Mouse (Mus musculus) limb, embryonic 12.5 days (tissue): ENCODE measurements around the gene Olfr1323. TPM values are rescaled to one million over a fixed set of nuclear protein-coding genes. Genes with fewer than 3 reads are reported as not detected.

Experiments used
- ATAC-seq: fragments of 200-750 bp; cut with Nextera tagmentation; 2 replicates; pipeline ENCODE4 v1.8.0; 2017; ENCODE audit warnings: low read depth, moderate TSS enrichment; ENCODE audit not compliant: insufficient number of reproducible peaks, insufficient read depth, low FRiP score, low TSS enrichment
- H3K27ac ChIP-seq: fragments of 300-500 bp; sonication (generic); 2 replicates; pipeline ENCODE4 v1.5.1; 2016; ENCODE audit warnings: mild to moderate bottlenecking, moderate library complexity
- H3K27me3 ChIP-seq: fragments of 300-500 bp; sonication (generic); 2 replicates; pipeline ENCODE4 v1.6.1; 2016; ENCODE audit warnings: mild to moderate bottlenecking, moderate library complexity
- H3K36me3 ChIP-seq: fragments of 300-500 bp; sonication (generic); 2 replicates; pipeline ENCODE4 v1.6.1; 2016; ENCODE audit warnings: mild to moderate bottlenecking, moderate library complexity
- H3K4me1 ChIP-seq: fragments of 300-500 bp; sonication (generic); replicated peaks from 2 replicates; pipeline ENCODE4 v1.6.1; 2016
- H3K4me2 ChIP-seq: fragments of 300-500 bp; sonication (generic); 2 replicates; pipeline ENCODE4 v1.6.1; 2016; ENCODE audit warnings: mild to moderate bottlenecking, moderate library complexity
- H3K4me3 ChIP-seq: fragments of 300-500 bp; sonication (generic); replicated peaks from 2 replicates; pipeline ENCODE4 v1.5.1; 2016; ENCODE audit warnings: mild to moderate bottlenecking
- H3K9ac ChIP-seq: fragments of 300-500 bp; sonication (generic); replicated peaks from 2 replicates; pipeline ENCODE4 v1.6.1; 2016; ENCODE audit warnings: mild to moderate bottlenecking, moderate library complexity
- H3K9me3 ChIP-seq: fragments of 300-500 bp; sonication (generic); 2 replicates; pipeline ENCODE4 v1.6.1; 2016; ENCODE audit warnings: mild to moderate bottlenecking, moderate library complexity
- WGBS: fragments of 180-500 bp; shearing (Covaris S2); methylation state at CpG from one replicate; pipeline ENCODE4 v1.1.7; 2016; 5-methylcytosine and 5-hydroxymethylcytosine counted together
- polyA plus RNA-seq: library from polyadenylated mRNA; unstranded; fragments of >200 nt; fragmentation: Nextera tagmentation; extraction: Ambion mirVana; gene quantifications from 2 replicates; pipeline ENCODE4 v1.2.1, GENCODE M21; 2016

Olfr1323 gene
- not detected in 2 replicates for polyA plus RNA-seq

- H3K4me1 ChIP-seq = no peaks in the 10 kb centered on the region
- no peaks in the 10 kb centered on the region for H3K36me3 ChIP-seq
- no peak within 1 kb of the TSS for H3K27ac ChIP-seq
- whole genome bisulfite sequencing = 70% methylated on average over 1 of the region's 1 CpGs
- no peak within 1 kb of the TSS for H3K9ac ChIP-seq
- no peak for ATAC-seq
- H3K4me3 ChIP-seq = no peak within 1 kb of the TSS
- H3K4me2 ChIP-seq = no peak within 1 kb of the TSS
- H3K9me3 ChIP-seq = no peaks in the 10 kb centered on the region
- no peaks in the 10 kb centered on the region for H3K27me3 ChIP-seq
Observed at GRCm38 (mm10) chrX:50019259-50019658, at the start of gene Olfr1323. TSS of gene Olfr1323 (minus strand) at chrX:50019359.

- Histone ChIP-seq H3K27ac (no peak overlapping the region), H3K4me1 (no peaks in the 10 kb centered on the region), H3K36me3 (no peaks in the 10 kb centered on the region), H3K4me3 (no peak overlapping the region), H3K27me3 (no peaks in the 10 kb centered on the region), H3K4me2 (no peak overlapping the region), H3K9ac (no peak overlapping the region), H3K9me3 (no peaks in the 10 kb centered on the region)
- no peak for ATAC-seq
- WGBS = 50% methylated on average over 4 of the region's 4 CpGs
Observed at GRCm38 (mm10) chrX:50012242-50012641, 6.9 kb downstream of the Olfr1323 start.

Other genes starting within 250 kb of the Olfr1323 start
- 1.3 and 1.9 TPM in 2 replicates for gene Igsf1, start 221.6 kb downstream of the Olfr1323 start, polyA plus RNA-seq
- gene Olfr1322, start 127.9 kb downstream of the Olfr1323 start, polyA plus RNA-seq = not detected in 2 replicates